Mouse (Mus musculus) ovary, postnatal 14 days (tissue): ENCODE data around the gene Scel.

Experiments
- DNase-seq: peaks from one replicate; pipeline ENCODE4 v3.0.0; 2022; ENCODE audit warnings: low spot score

Gene Scel

DNA sequence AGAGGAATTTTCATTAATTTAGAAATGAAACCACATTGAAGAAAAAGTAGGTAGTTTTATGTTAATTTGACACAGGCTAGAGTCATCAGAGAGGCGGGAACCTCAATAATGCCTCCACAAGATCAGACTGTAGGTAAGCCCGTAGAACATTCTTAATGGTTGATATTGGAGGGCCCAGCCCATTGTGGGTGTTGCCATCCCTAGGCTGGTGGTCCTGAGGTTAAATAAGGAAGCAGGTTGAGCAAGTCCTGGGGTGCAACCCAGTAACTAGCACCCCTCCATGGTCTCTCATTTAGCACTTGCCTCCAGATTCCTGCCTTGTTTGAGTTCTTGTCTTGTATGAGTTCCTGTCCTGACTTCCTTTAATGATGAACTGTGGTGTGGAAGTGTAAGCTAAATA, 138.4 kb downstream of the Scel start:
- no peak for DNase-seq

DNA sequence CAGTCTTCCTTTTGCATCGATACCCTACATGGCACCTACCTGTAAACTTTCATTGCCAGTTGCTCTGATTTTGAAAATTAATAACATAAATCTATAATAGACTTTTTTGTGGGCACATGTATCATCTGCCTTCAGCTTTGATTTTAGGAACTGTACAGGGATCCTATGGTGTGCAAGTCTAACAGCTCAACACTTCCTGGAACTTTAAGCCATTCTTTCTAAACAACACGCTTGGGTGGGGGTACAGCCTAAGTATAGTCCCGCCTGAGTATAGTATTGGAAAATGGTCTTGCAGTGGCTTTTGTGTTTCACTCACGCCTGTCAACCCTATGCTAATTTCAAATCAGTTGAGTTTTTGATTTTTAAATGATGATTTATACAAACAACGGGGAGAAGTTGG, 139.4 kb downstream of the Scel start:
- DNase-seq = no peak

DNA sequence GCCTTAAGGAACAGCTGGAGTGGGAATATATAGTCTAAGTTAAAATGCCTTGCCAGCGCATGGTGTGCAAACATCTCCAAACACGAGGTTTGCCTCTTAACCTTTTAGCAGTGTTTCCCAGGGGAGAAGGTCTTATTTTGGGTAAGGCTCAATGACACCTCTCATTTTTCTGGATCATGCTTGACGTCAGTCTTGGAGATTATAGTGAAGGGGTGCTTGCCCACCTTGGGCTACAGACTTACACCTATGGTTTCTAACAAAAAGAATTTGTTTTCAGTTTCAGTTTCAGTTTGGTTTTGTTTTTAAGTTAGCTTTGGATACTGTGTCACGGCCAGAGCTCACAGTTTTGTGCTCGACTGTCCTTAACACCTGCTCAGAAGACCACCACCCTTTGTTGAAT, 140.7 kb downstream of the Scel start:
- no peak for DNase-seq

DNA sequence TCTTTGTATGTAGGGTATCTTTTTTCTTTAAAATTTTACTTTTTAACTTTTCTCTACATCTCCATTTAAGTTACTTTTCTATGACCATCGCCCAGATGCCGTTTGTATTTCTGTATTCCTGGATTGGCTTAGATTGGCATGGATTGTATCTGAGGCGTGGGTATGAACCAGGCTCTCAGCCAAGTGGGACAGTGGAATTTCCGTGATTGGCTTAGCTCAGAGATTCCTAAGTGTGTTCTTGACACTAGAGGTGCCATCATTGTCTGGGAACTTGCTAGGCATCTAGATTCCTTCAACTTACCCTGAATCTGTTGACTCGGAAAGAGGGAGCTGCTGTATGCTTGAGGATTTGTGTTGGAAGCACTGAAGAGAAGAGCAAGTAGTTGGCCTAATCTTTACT, 142.3 kb downstream of the Scel start:
- DNase-seq = no peak

DNA sequence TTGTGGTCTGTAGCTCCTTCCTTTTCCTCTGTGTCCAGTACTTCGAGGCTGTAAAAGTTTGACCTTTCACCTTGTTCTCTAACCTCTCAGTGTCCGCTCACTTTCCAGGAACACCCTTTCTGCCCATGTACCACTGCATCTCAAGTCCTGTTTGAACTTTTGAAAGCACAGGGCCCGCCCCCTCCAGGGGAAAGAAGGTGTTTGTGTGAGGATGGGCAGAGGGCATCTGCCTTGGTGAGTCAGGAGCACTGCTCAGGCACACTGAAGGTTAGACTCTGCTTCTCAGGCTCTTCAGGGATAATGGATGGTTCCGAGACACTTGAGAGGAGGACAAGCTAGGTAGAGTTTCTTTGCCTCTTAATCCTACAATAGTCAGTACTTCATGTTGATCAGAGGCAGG, 144.7 kb downstream of the Scel start:
- DNase-seq = no peak
